Mouse (Mus musculus): ENCODE data around the gene Dhcr7. TPM values are rescaled to one million over a fixed set of nuclear protein-coding genes. Genes with fewer than 3 reads are reported as not detected.

Gene Dhcr7
- 23.9 and 27.7 TPM in 2 replicates for total RNA-seq (2014; rRNA removed; ENCODE audit: low replicate concordance)
- polyA plus RNA-seq (2015; fragmentation: Nextera tagmentation; extraction: Ambion mirVana) = 10.8 and 11.1 TPM in 2 replicates

GRCm38 (mm10) chr7:143822375-143823265, at the start of gene Dhcr7, which contains the start of gene Nadsyn1:
Gene Dhcr7 (plus strand): TSS chr7:143823145.
Gene Nadsyn1 (minus strand): TSS chr7:143822849.
- DNase-seq (ENCODE audit: low spot score) (peak; percentile 98), ATAC-seq (ENCODE audit: insufficient read depth, low read depth) (peak; percentile 99)
- Histone ChIP-seq H3K4me1 (ENCODE audit: control insufficient read depth, insufficient read depth) (peaks cover 13% of the 10 kb centered on the region), H3K27me3 (ENCODE audit: control insufficient read depth, insufficient read depth, low read length) (no peaks in the 10 kb centered on the region), H3K4me3 (ENCODE audit: low read depth, low read length) (peak within 1 kb of the TSS; percentile 79), H3K27ac (ENCODE audit: low read depth) (peak within 1 kb of the TSS; percentile 86), H3K9me3 (replicated peaks; ENCODE audit: control insufficient read depth, low read length) (no peaks in the 10 kb centered on the region), H3K9ac (replicated peaks; ENCODE audit: low read depth, low read length) (peak within 1 kb of the TSS; percentile 75), H3K4me2 (ENCODE audit: low read depth, low read length) (peak within 1 kb of the TSS; percentile 93), H3K36me3 (replicated peaks; ENCODE audit: control insufficient read depth, insufficient read depth, low read length) (no peaks in the 10 kb centered on the region; the same call in 1 of the 2 replicates)
- TF ChIP-seq CTCF (IDR thresholded peaks at IDR 0.05; ENCODE audit: low read depth) = no peak
- TF ChIP-seq EP300 (IDR thresholded peaks at IDR 0.05; ENCODE audit: low read depth) = no peak
- under 1% methylated on average over 40 of the region's 40 CpGs for WGBS

GRCm38 (mm10) chr7:143776137-143776536, 46.8 kb upstream of the Dhcr7 start:
- DNase-seq (ENCODE audit: low spot score) = no peak
- Histone ChIP-seq H3K4me3 (ENCODE audit: low read depth, low read length) (no peak overlapping the region), H3K9ac (replicated peaks; ENCODE audit: low read depth, low read length) (no peak overlapping the region), H3K27ac (ENCODE audit: low read depth) (no peak overlapping the region), H3K9me3 (replicated peaks; ENCODE audit: control insufficient read depth, low read length) (no peaks in the 10 kb centered on the region), H3K27me3 (ENCODE audit: control insufficient read depth, insufficient read depth, low read length) (no peaks in the 10 kb centered on the region), H3K36me3 (replicated peaks; ENCODE audit: control insufficient read depth, insufficient read depth, low read length) (no peaks in the 10 kb centered on the region), H3K4me2 (ENCODE audit: low read depth, low read length) (no peak overlapping the region), H3K4me1 (ENCODE audit: control insufficient read depth, insufficient read depth) (0 out of 2 replicates have a peak, but pooled peaks cover 3% of the 10 kb centered on the region)
- 38% methylated on average over 3 of the region's 3 CpGs for WGBS
- ATAC-seq (ENCODE audit: insufficient read depth, low read depth) = no peak
- TF ChIP-seq EP300 (IDR thresholded peaks at IDR 0.05; ENCODE audit: low read depth) (no peak), CTCF (IDR thresholded peaks at IDR 0.05; ENCODE audit: low read depth) (no peak)

DNA sequence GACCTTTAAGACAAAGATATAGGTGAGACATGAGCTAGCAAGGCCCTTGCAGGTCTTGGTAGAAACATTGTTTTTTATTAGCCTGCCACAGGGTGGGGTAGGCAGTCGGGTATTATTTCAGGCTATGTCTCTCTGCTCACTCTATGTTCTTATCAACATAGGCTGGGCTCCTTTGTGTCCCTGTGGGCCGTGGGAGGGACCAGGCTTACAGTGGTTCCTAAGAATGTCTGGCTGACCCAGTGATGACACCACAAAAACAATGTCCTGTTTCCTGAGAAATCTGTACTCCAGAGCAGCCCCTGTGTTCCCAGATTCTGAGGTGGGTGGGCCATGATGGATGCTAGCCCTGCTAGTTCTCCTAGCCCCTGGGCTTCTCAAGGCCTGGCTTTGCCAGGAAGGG, 45.6 kb upstream of the Dhcr7 start:
- Histone ChIP-seq H3K4me1 (ENCODE audit: control insufficient read depth, insufficient read depth) (0 out of 2 replicates have a peak, but pooled peaks cover 3% of the 10 kb centered on the region), H3K27ac (ENCODE audit: low read depth) (peak overlapping the region; percentile 57), H3K27me3 (ENCODE audit: control insufficient read depth, insufficient read depth, low read length) (no peaks in the 10 kb centered on the region), H3K9ac (replicated peaks; ENCODE audit: low read depth, low read length) (no peak overlapping the region), H3K36me3 (replicated peaks; ENCODE audit: control insufficient read depth, insufficient read depth, low read length) (no peaks in the 10 kb centered on the region), H3K4me2 (ENCODE audit: low read depth, low read length) (no peak overlapping the region), H3K4me3 (ENCODE audit: low read depth, low read length) (no peak overlapping the region), H3K9me3 (replicated peaks; ENCODE audit: control insufficient read depth, low read length) (no peaks in the 10 kb centered on the region)
- ATAC-seq (ENCODE audit: insufficient read depth, low read depth) = peak; percentile 74
- WGBS = 11% methylated on average over 2 of the region's 2 CpGs
- no peak for TF ChIP-seq EP300 (IDR thresholded peaks at IDR 0.05; ENCODE audit: low read depth)
- TF ChIP-seq CTCF (IDR thresholded peaks at IDR 0.05; ENCODE audit: low read depth) = no peak; the same call in 1 of the 2 replicates
- peak; percentile 75 for DNase-seq (ENCODE audit: low spot score)

DNA sequence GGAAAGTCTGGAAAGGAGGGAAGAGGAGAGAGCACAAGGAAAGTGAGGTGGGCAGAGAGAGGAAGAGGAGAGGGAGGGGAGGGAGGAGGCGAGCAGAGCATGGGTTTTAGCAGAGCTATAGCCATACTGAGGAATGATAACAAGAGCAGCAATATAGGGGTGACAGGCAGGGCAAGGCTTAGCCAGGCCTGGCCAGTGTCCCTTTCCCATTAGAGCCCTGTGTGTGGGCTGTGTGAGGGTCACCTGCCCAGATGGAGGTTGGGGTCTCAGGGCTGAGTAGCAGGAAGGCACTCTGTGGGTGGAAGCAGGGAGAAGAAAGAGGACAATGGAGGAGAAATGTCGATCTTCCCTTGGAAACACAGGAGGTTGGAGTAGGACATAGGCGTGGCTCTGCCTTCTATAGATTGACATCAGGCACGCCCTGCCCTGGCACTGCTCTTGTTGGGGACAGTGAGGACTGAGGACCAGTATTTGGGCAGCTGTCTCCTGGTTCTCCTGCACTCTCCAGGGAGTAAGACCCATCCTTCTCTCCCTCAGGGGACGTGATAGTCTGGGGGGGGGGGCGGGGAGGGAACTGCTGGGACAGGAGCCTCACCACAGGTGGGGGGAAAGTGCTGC, 39.5 kb upstream of the Dhcr7 start:
- H3K4me3 ChIP-seq (ENCODE audit: low read depth, low read length) = peak overlapping the region; percentile 32
- H3K36me3 ChIP-seq (replicated peaks; ENCODE audit: control insufficient read depth, insufficient read depth, low read length) = no peaks in the 10 kb centered on the region
- ATAC-seq (ENCODE audit: insufficient read depth, low read depth) = peak; percentile 17
- H3K4me2 ChIP-seq (ENCODE audit: low read depth, low read length) = peak overlapping the region; percentile 57
- peak overlapping the region; percentile 64 for H3K27ac ChIP-seq (ENCODE audit: low read depth)
- peaks cover 23% of the 10 kb centered on the region for H3K4me1 ChIP-seq (ENCODE audit: control insufficient read depth, insufficient read depth)
- 19% methylated on average over 6 of the region's 6 CpGs for WGBS
- H3K27me3 ChIP-seq (ENCODE audit: control insufficient read depth, insufficient read depth, low read length) = no peaks in the 10 kb centered on the region
- no peaks in the 10 kb centered on the region for H3K9me3 ChIP-seq (replicated peaks; ENCODE audit: control insufficient read depth, low read length)
- no peak for TF ChIP-seq CTCF (IDR thresholded peaks at IDR 0.05; ENCODE audit: low read depth)
- TF ChIP-seq EP300 (IDR thresholded peaks at IDR 0.05; ENCODE audit: low read depth) = no peak
- no peak for DNase-seq (ENCODE audit: low spot score)
- peak overlapping the region; percentile 0; the same call in 1 of the 2 replicates for H3K9ac ChIP-seq (replicated peaks; ENCODE audit: low read depth, low read length)

GRCm38 (mm10) chr7:143783996-143784829, 38.7 kb upstream of the Dhcr7 start, which contains the start of gene Mrgpre:
Gene Mrgpre (minus strand): TSS chr7:143784500.
- TF ChIP-seq CTCF (IDR thresholded peaks at IDR 0.05; ENCODE audit: low read depth) (no peak), EP300 (IDR thresholded peaks at IDR 0.05; ENCODE audit: low read depth) (peak; percentile 86)
- DNase-seq (ENCODE audit: low spot score) = peak; percentile 90
- peak; percentile 88 for ATAC-seq (ENCODE audit: insufficient read depth, low read depth)
- Histone ChIP-seq H3K4me2 (ENCODE audit: low read depth, low read length) (peak within 1 kb of the TSS; percentile 57), H3K36me3 (replicated peaks; ENCODE audit: control insufficient read depth, insufficient read depth, low read length) (no peaks in the 10 kb centered on the region), H3K4me3 (ENCODE audit: low read depth, low read length) (peak within 1 kb of the TSS; percentile 32), H3K27me3 (ENCODE audit: control insufficient read depth, insufficient read depth, low read length) (no peaks in the 10 kb centered on the region), H3K9ac (replicated peaks; ENCODE audit: low read depth, low read length) (peak within 1 kb of the TSS; percentile 0; the same call in 1 of the 2 replicates), H3K4me1 (ENCODE audit: control insufficient read depth, insufficient read depth) (peaks cover 23% of the 10 kb centered on the region), H3K9me3 (replicated peaks; ENCODE audit: control insufficient read depth, low read length) (no peaks in the 10 kb centered on the region), H3K27ac (ENCODE audit: low read depth) (peak within 1 kb of the TSS; percentile 64)
- 2% methylated on average over 21 of the region's 21 CpGs for WGBS
